Mouse (Mus musculus) spleen, adult 2 months (tissue): ENCODE data around the gene Kpna4. TPM values are rescaled to one million over a fixed set of nuclear protein-coding genes. Genes with fewer than 3 reads are reported as not detected.

Experiments
- DNase-seq, 2 experiments: peaks; one replicate each; pipeline versions ENCODE4 v3.0.0 to v3.0.0-alpha.2; 2012 to 2021; ENCODE audit warnings: low spot score in 2 of 2, low read depth in 1 of 2
- H3K27ac ChIP-seq: fragments of 200-500 bp; 2 replicates; pipeline ENCODE4 v1.5.1; 2012; ENCODE audit warnings: low read length, inconsistent platforms; ENCODE audit not compliant: insufficient read depth
- H3K27me3 ChIP-seq: fragments of 200-500 bp; 2 replicates; pipeline ENCODE4 v1.6.1; 2012; ENCODE audit warnings: mild to moderate bottlenecking, moderate library complexity, low read length, inconsistent platforms; ENCODE audit not compliant: control insufficient read depth, insufficient read depth
- H3K36me3 ChIP-seq: fragments of 200-500 bp; 2 replicates; pipeline ENCODE4 v1.6.1; 2012; ENCODE audit warnings: mild to moderate bottlenecking, low read length, inconsistent platforms; ENCODE audit not compliant: control insufficient read depth, insufficient read depth
- H3K4me1 ChIP-seq: fragments of 200-500 bp; 2 replicates; pipeline ENCODE4 v1.6.1; 2011; ENCODE audit warnings: inconsistent platforms; ENCODE audit not compliant: control insufficient read depth, insufficient read depth, insufficient read length
- H3K4me3 ChIP-seq: fragments of 200-500 bp; 2 replicates; pipeline ENCODE4 v1.5.1; 2011; ENCODE audit warnings: mild to moderate bottlenecking, inconsistent platforms; ENCODE audit not compliant: insufficient read depth, insufficient read length; ENCODE audit errors: extremely low read depth
- CTCF ChIP-seq: fragments of 200-500 bp; IDR thresholded peaks from 2 replicates; pipeline ENCODE4 v1.5.1; 2011; ENCODE audit warnings: mild to moderate bottlenecking, inconsistent platforms; ENCODE audit not compliant: insufficient read depth, insufficient read length, insufficient replicate concordance; ENCODE audit errors: extremely low read depth
- POLR2A ChIP-seq: fragments of 200-500 bp; IDR thresholded peaks from 2 replicates; pipeline ENCODE4 v1.6.1; 2011; ENCODE audit warnings: low read depth, low read length, inconsistent platforms
- WGBS: fragments of 180-500 bp; shearing (Covaris S2); methylation state at CpG from one replicate; pipeline ENCODE4 v1.1.7; 2018; 5-methylcytosine and 5-hydroxymethylcytosine counted together
- polyA plus RNA-seq: library from polyadenylated mRNA; depleted of rRNA; stranded (reverse); fragments of >200 nt; gene quantifications from 2 replicates; pipeline ENCODE4 v1.2.3, GENCODE M21; 2012

The Kpna4 gene
- polyA plus RNA-seq, 1 experiment: 8.2 TPM

- Histone ChIP-seq H3K27ac (no peak overlapping the region), H3K4me1 (no peaks in the 10 kb centered on the region), H3K27me3 (no peaks in the 10 kb centered on the region), H3K36me3 (no peaks in the 10 kb centered on the region), H3K4me3 (no peak overlapping the region)
- DNase-seq: no peak
- TF ChIP-seq POLR2A: no peak
- no peak for TF ChIP-seq CTCF
- 87% methylated on average over 6 of the region's 6 CpGs for WGBS
Observed at GRCm38 (mm10) chr3:69136059-69136458, 9.1 kb upstream of the Kpna4 start.

- no peak for TF ChIP-seq POLR2A
- no peak for TF ChIP-seq CTCF
- 96% methylated on average over 4 of the region's 4 CpGs for WGBS
- H3K27ac ChIP-seq: no peak overlapping the region
- H3K4me1 ChIP-seq: peaks cover 3% of the 10 kb centered on the region; the same call in 1 of the 2 replicates
- no peaks in the 10 kb centered on the region for H3K27me3 ChIP-seq
- DNase-seq: no peak
- no peaks in the 10 kb centered on the region for H3K36me3 ChIP-seq
- H3K4me3 ChIP-seq: no peak overlapping the region
Observed at GRCm38 (mm10) chr3:69130973-69131372, 4.1 kb upstream of the Kpna4 start.

GRCm38 (mm10) chr3:69127693-69128092 is 780 bp upstream of the Kpna4 start:
- H3K27me3 ChIP-seq: no peaks in the 10 kb centered on the region
- peak overlapping the region; percentile 96; the same call in 1 of the 2 replicates for H3K27ac ChIP-seq
- no peak for TF ChIP-seq POLR2A
- TF ChIP-seq CTCF: no peak
- peaks cover 3% of the 10 kb centered on the region; the same call in 1 of the 2 replicates for H3K4me1 ChIP-seq
- H3K4me3 ChIP-seq: peak overlapping the region; percentile 93
- no peak for DNase-seq
- H3K36me3 ChIP-seq: no peaks in the 10 kb centered on the region
- 12% methylated on average over 9 of the region's 9 CpGs for WGBS

- Histone ChIP-seq H3K4me3 (peak overlapping the region; percentile 93), H3K4me1 (peaks cover 3% of the 10 kb centered on the region; the same call in 1 of the 2 replicates), H3K27ac (peak overlapping the region; percentile 96), H3K36me3 (no peaks in the 10 kb centered on the region), H3K27me3 (no peaks in the 10 kb centered on the region)
- under 1% methylated on average over 10 of the region's 10 CpGs for WGBS
- no peak for DNase-seq
- no peak for TF ChIP-seq CTCF
Observed at GRCm38 (mm10) chr3:69127346-69127678, 399 bp upstream of the Kpna4 start.

- WGBS: under 1% methylated on average over 35 of the region's 35 CpGs
- H3K27me3 ChIP-seq: no peaks in the 10 kb centered on the region
- DNase-seq: peak in 1 of 2 experiments; percentile 14
Observed at GRCm38 (mm10) chr3:69125891-69126508, 913 bp downstream of the Kpna4 start.

GRCm38 (mm10) chr3:69125461-69125860 is 1.5 kb downstream of the Kpna4 start:
- H3K4me3 ChIP-seq: peak overlapping the region; percentile 93
- 13% methylated on average over 4 of the region's 4 CpGs for WGBS
- H3K4me1 ChIP-seq: peaks cover 6% of the 10 kb centered on the region
- TF ChIP-seq POLR2A: no peak
- no peak for TF ChIP-seq CTCF
- DNase-seq: no peak
- H3K27me3 ChIP-seq: no peaks in the 10 kb centered on the region
- H3K36me3 ChIP-seq: no peaks in the 10 kb centered on the region
- no peak overlapping the region for H3K27ac ChIP-seq

More at GRCm38 (mm10) chr3:69125891-69126508, 913 bp downstream of the Kpna4 start:
- peak overlapping the region; percentile 96 for H3K27ac ChIP-seq
- peaks cover 4% of the 10 kb centered on the region for H3K4me1 ChIP-seq
- no peaks in the 10 kb centered on the region for H3K36me3 ChIP-seq
- TF ChIP-seq CTCF: no peak
- TF ChIP-seq POLR2A: no peak
- peak overlapping the region; percentile 93 for H3K4me3 ChIP-seq

- Histone ChIP-seq H3K4me3 (no peak overlapping the region), H3K27ac (no peak overlapping the region), H3K4me1 (peaks cover 26% of the 10 kb centered on the region), H3K36me3 (no peaks in the 10 kb centered on the region), H3K27me3 (no peaks in the 10 kb centered on the region)
- no peak for TF ChIP-seq POLR2A
- TF ChIP-seq CTCF: no peak
- no peak for DNase-seq
- whole genome bisulfite sequencing: 62% methylated on average over 3 of the region's 3 CpGs
Observed at GRCm38 (mm10) chr3:69118827-69119226, 8.1 kb downstream of the Kpna4 start.
